ENCODE assay signal across 8 mouse cellular contexts in the genomic region with DNA sequence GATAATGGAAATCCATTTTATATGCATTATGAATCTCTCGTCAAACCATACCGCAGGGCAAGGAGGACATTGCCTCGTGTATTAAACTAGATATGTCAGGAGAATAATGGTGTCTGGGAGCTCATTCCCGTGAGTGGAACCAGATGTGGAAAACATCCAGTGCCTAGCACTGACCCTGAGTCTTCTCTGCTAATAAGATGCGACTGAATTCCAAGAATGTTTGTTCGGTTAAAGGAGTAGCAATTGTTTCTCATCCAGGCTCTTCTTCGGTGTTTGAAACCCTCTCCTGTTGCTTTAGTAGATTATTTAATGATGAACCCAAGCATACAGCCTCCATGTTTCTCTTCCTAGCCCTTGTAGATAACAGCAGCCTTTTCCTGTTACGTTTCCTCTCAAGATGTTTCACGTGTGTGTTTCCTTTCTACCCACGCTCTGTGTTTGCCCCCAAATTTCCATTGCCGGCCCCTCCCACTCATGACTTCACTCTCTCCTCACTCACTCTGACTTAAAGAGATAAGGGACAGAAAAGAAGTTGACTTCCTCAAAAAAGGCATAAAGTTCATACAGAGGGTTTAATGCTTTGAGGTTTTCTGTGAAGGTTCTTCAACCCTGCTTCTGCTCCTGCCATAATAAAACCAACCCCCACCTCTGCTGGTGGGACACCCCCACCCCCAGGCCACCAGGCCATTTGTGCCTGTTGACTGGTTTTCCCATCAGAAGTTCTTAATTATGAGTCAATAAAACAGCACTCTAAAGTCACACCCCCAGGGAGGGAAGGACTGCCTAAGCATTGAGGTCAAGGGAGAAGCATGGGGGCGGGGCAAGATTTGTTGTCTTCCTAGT.
DNase-seq lines count a peak whose midpoint lies in the region; ATAC-seq lines count a peak whose summit lies in the region.

No protein-coding gene starts in this region.

- H3K4me1 ChIP-seq in embryonic facial prominence, embryonic 14.5 days (ENCODE audit: control insufficient read depth, insufficient read depth, low read length): peaks cover 25% of the 10 kb centered on the region
- H3K4me1 ChIP-seq in kidney, embryonic 15.5 days: peaks cover 69% of the 10 kb centered on the region

- peak overlapping the region; percentile 25 for H3K4me2 ChIP-seq in embryonic facial prominence, embryonic 14.5 days (ENCODE audit: low read depth, low read length)
- H3K4me2 ChIP-seq in kidney, embryonic 15.5 days: peak overlapping the region; percentile 16; the same call in 1 of the 2 replicates

- ATAC-seq in embryonic facial prominence, embryonic 14.5 days (ENCODE audit: low read depth): no peak
- ATAC-seq in kidney, embryonic 15.5 days (replicated peaks; ENCODE audit: low FRiP score): peak; percentile 31; the same call in 1 of the 2 replicates

- intact Hi-C loops in gastrocnemius, postnatal 14 days (cut with DNase I; ENCODE audit: low total_unique reads): no loop called here

- H3K27ac ChIP-seq in embryonic facial prominence, embryonic 14.5 days (replicated peaks; ENCODE audit: low read depth, low read length): peak overlapping the region; percentile 55; the same call in 1 of the 2 replicates
- peak overlapping the region; percentile 81 for H3K27ac ChIP-seq in kidney, embryonic 15.5 days
- H3K27ac ChIP-seq in macrophage: peak overlapping the region; percentile 27; the same call in 1 of the 2 replicates

- 25% methylated on average over 12 of the region's 12 CpGs for WGBS in embryonic facial prominence, embryonic 14.5 days
- WGBS in kidney, embryonic 15.5 days: 38% methylated on average over 12 of the region's 12 CpGs
- 29% methylated on average over 12 of the region's 12 CpGs for WGBS in macrophage (ENCODE audit: missing documents)

- H3K36me3 ChIP-seq in embryonic facial prominence, embryonic 14.5 days (ENCODE audit: control insufficient read depth, insufficient read depth, low read length): no peaks in the 10 kb centered on the region
- H3K36me3 ChIP-seq in kidney, embryonic 15.5 days: 0 out of 2 replicates have a peak, but pooled peaks cover 10% of the 10 kb centered on the region
- no peaks in the 10 kb centered on the region for H3K36me3 ChIP-seq in macrophage (ENCODE audit: inconsistent target)

- DNase-seq in gastrocnemius, postnatal 25 days: peak; percentile 25
- DNase-seq in gastrocnemius, postnatal 14 days: no peak
- peak; percentile 56 for DNase-seq in embryonic facial prominence, embryonic 14.5 days (ENCODE audit: low spot score)
- DNase-seq in thymus, postnatal 36 days: peak; percentile 62 to 79
- no peak for DNase-seq in layer of hippocampus, postnatal 25 days (ENCODE audit: extremely low spot score in 1 of 2, low spot score in 1 of 2)
- no peak for DNase-seq in MN1 (ENCODE audit: low spot score)

- no peak overlapping the region for H3K4me3 ChIP-seq in embryonic facial prominence, embryonic 14.5 days (ENCODE audit: low read depth, low read length)
- no peak overlapping the region for H3K4me3 ChIP-seq in kidney, embryonic 15.5 days (replicated peaks)
- no peak overlapping the region for H3K4me3 ChIP-seq in macrophage (ENCODE audit: inconsistent target)

- peaks cover 12% of the 10 kb centered on the region; the same call in 1 of the 2 replicates for H3K9me3 ChIP-seq in embryonic facial prominence, embryonic 14.5 days (ENCODE audit: control insufficient read depth, low read length)
- peaks cover 4% of the 10 kb centered on the region; the same call in 1 of the 2 replicates for H3K9me3 ChIP-seq in kidney, embryonic 15.5 days (replicated peaks)

- no peaks in the 10 kb centered on the region for H3K27me3 ChIP-seq in embryonic facial prominence, embryonic 14.5 days (replicated peaks; ENCODE audit: control insufficient read depth, insufficient read depth, low read length)
- no peaks in the 10 kb centered on the region for H3K27me3 ChIP-seq in kidney, embryonic 15.5 days

- no peaks in the 10 kb centered on the region for H3K79me2 ChIP-seq in macrophage (ENCODE audit: inconsistent target)

- no peak overlapping the region for H3K9ac ChIP-seq in embryonic facial prominence, embryonic 14.5 days (ENCODE audit: low read depth, low read length)
- no peak overlapping the region for H3K9ac ChIP-seq in kidney, embryonic 15.5 days

Comparison
In these comparisons a context has a peak if more than half of its experiments do, and no peak if none do; other contexts are left out.
1. DNase-seq: peak in gastrocnemius, postnatal 25 days (single experiment), embryonic facial prominence, embryonic 14.5 days (single experiment) and thymus, postnatal 36 days (2 of 2); none in gastrocnemius, postnatal 14 days (single experiment), layer of hippocampus, postnatal 25 days (0 of 2) and MN1 (single experiment).
2. H3K27ac ChIP-seq: peak in every context shown above with its lines; median percentile 81 in kidney, embryonic 15.5 days; 55 in embryonic facial prominence, embryonic 14.5 days; 27 in macrophage.